Mouse (Mus musculus) MN1 (cell line): Measurements from ENCODE around the gene Zfp771.

Source experiments
- DNase-seq: peaks from one replicate; pipeline ENCODE4 v3.0.0-alpha.2; 2016; ENCODE audit warnings: low spot score

The Zfp771 gene

GRCm38 (mm10) chr7:127253341-127253740, 9.3 kb downstream of the Zfp771 start:
- no peak for DNase-seq

GRCm38 (mm10) chr7:127253821-127254769, 10.0 kb downstream of the Zfp771 start:
- peak; percentile 53 for DNase-seq

GRCm38 (mm10) chr7:127255008-127255407, 10.9 kb downstream of the Zfp771 start:
- DNase-seq = no peak

- DNase-seq = no peak
Observed at GRCm38 (mm10) chr7:127255965-127256364, 11.9 kb downstream of the Zfp771 start.

GRCm38 (mm10) chr7:127256518-127256917, 12.4 kb downstream of the Zfp771 start:
- DNase-seq = no peak

GRCm38 (mm10) chr7:127259186-127259905, 15.3 kb downstream of the Zfp771 start:
- DNase-seq = no peak

GRCm38 (mm10) chr7:127260309-127261111, 16.4 kb downstream of the Zfp771 start, which contains the start of gene Dctpp1:
Gene Dctpp1 (minus strand): TSS chr7:127260709.
- peak; percentile 99 for DNase-seq

- DNase-seq = no peak
Observed at GRCm38 (mm10) chr7:127262218-127262961, 18.3 kb downstream of the Zfp771 start.

GRCm38 (mm10) chr7:127263526-127263925, 19.5 kb downstream of the Zfp771 start:
- DNase-seq = no peak

GRCm38 (mm10) chr7:127270256-127270655, 26.2 kb downstream of the Zfp771 start:
- DNase-seq = no peak

GRCm38 (mm10) chr7:127270666-127271065, 26.6 kb downstream of the Zfp771 start:
- DNase-seq = no peak

- DNase-seq = no peak
Observed at GRCm38 (mm10) chr7:127271093-127271492, 27.0 kb downstream of the Zfp771 start.

- DNase-seq = no peak
Observed at GRCm38 (mm10) chr7:127272566-127272965, 28.5 kb downstream of the Zfp771 start.

GRCm38 (mm10) chr7:127273118-127273923, 29.2 kb downstream of the Zfp771 start:
- DNase-seq = peak; percentile 19

- peak; percentile 98 for DNase-seq
Observed at GRCm38 (mm10) chr7:127273925-127274789, 30.1 kb downstream of the Zfp771 start, which contains the start of gene Sephs2. Gene Sephs2 (minus strand): TSS chr7:127274055.

- no peak for DNase-seq
Observed at GRCm38 (mm10) chr7:127276519-127276961, 32.5 kb downstream of the Zfp771 start.

GRCm38 (mm10) chr7:127278311-127278710, 34.2 kb downstream of the Zfp771 start:
- DNase-seq = no peak

GRCm38 (mm10) chr7:127280092-127280491, 36.0 kb downstream of the Zfp771 start:
- DNase-seq = no peak

- DNase-seq = no peak
Observed at GRCm38 (mm10) chr7:127281114-127281513, 37.0 kb downstream of the Zfp771 start.
